Mouse (Mus musculus) Patski (cell line): ENCODE results near the gene Sox8. TPM values are rescaled to one million over a fixed set of nuclear protein-coding genes. Genes with fewer than 3 reads are reported as not detected.

ENCODE experiments used
- ATAC-seq: fragments of 100-300 bp; one replicate; pipeline ENCODE4 v1.8.0; 2021
- CTCF ChIA-PET: fragments of 350-600 bp; sonication (Branson Sonifier 250); formaldehyde crosslinking; loops from one replicate; lab custom pipeline; 2022; ENCODE audit warnings: inconsistent platforms; lab: Charles Lee
- POLR2A ChIA-PET: fragments of 350-600 bp; sonication (Branson Sonifier 250); formaldehyde crosslinking; loops from one replicate; lab custom pipeline; 2022; ENCODE audit warnings: antibody characterized with exemption, inconsistent platforms; lab: Charles Lee
- DNase-seq: peaks from one replicate; pipeline ENCODE4 v3.0.0-alpha.2; 2011; ENCODE audit warnings: low read depth, low spot score
- H3K27me3 ChIP-seq: fragments of 371-371 bp; one replicate; pipeline ENCODE4 v1.5.1; 2021
- CTCF ChIP-seq: fragments of 100-300 bp; IDR thresholded peaks from one replicate; pipeline ENCODE4 v1.5.1; 2021
- in situ Hi-C: fragments of 300-500 bp; cut with MboI; formaldehyde crosslinking; loops from 3 replicates; pipeline ENCODE4 v1.11.1; 2018; ENCODE audit warnings: low pct_unique_long_range_greater_than_20kb, mixed read lengths
- polyA plus RNA-seq: library from polyadenylated mRNA; unstranded; gene quantifications from one replicate; pipeline ENCODE4 v1.2.3, GENCODE M21; 2021

The Sox8 gene
- polyA plus RNA-seq: 16.7 TPM

GRCm38 (mm10) chr17:25570648-25571452 is at the start of gene Sox8:
Sox8 (minus strand) TSS chr17:25570686.
- H3K27me3 ChIP-seq: no peaks in the 10 kb centered on the region
- DNase-seq: no peak
- peak; percentile 19 for ATAC-seq
- ChIA-PET POLR2A (interaction anchor here (0.7 to 2.8 kb wide), 6 partner anchors 8 to 383 kb away, joined by 3 to 14 read pairs (median 4); partner anchors contain the start of genes Lmf1 and Unkl), CTCF (interaction anchor here (0.9 to 1.0 kb wide), 2 partner anchors 20 to 32 kb away, joined by 3 to 4 read pairs; no protein-coding TSS in a partner anchor)
- no peak for TF ChIP-seq CTCF
- in situ Hi-C loops: loop anchor here (5.0 kb wide), 1 partner anchor 126 kb away; no protein-coding TSS in a partner anchor

- no peaks in the 10 kb centered on the region for H3K27me3 ChIP-seq
- POLR2A ChIA-PET: no interaction called here
- ATAC-seq (no peak), DNase-seq (no peak)
- TF ChIP-seq CTCF: no peak
- in situ Hi-C loops: no loop called here
- CTCF ChIA-PET: no interaction called here
Measured at GRCm38 (mm10) chr17:25618508-25619056, 48.1 kb upstream of the Sox8 start.

- CTCF ChIA-PET: no interaction called here
- TF ChIP-seq CTCF: no peak
- POLR2A ChIA-PET: no interaction called here
- no peaks in the 10 kb centered on the region for H3K27me3 ChIP-seq
- DNase-seq (no peak), ATAC-seq (no peak)
- in situ Hi-C loops: no loop called here
Measured at GRCm38 (mm10) chr17:25614723-25615510, 44.4 kb upstream of the Sox8 start.

DNA sequence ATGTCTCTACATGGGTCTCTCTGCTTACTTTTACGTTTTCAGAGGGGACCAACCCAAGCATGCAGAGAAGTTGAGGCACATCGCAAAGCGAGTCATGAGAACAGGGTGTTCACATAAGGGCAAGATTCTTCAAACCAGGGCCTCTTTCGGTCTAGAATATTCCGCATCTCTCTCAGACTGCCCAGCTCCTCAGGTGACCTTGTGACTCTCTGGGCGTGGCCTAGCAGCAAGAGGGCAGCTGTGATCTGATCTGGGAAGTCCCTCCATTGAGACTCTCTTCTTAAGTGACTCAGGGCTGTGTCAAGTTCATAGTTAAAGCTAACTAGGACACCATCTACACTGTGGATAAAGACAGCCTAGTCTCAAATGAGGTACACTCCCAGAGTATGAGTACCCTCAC is 42.8 kb upstream of the Sox8 start:
- ATAC-seq (no peak), DNase-seq (no peak)
- POLR2A ChIA-PET: no interaction called here
- in situ Hi-C loops: no loop called here
- CTCF ChIA-PET: no interaction called here
- TF ChIP-seq CTCF: no peak
- no peaks in the 10 kb centered on the region for H3K27me3 ChIP-seq

DNA sequence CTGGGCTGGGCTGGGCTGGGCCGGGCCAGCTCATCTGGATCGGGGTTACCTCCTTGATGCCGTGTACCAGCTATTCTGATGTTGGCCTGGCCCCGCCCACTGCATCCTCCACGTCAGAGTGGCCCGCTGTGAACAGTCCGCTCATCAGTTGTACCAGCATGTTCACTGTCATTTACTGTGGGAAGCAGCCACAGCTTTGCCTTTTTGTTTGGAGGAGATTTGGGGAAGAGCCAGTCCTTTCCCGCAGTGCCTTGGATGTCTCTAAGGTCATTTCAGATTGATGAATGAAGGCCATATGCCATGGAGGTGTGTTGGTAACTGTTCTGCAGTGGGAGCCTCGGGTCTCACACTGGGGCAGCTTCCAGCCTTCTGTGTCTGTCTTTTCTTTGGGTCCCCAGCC is 42.1 kb upstream of the Sox8 start:
- DNase-seq (no peak), ATAC-seq (no peak)
- ChIA-PET POLR2A (no interaction called here), CTCF (no interaction called here)
- no peak for TF ChIP-seq CTCF
- in situ Hi-C loops: no loop called here
- H3K27me3 ChIP-seq: no peaks in the 10 kb centered on the region

- ChIA-PET POLR2A (no interaction called here), CTCF (no interaction called here)
- TF ChIP-seq CTCF: no peak
- H3K27me3 ChIP-seq: no peaks in the 10 kb centered on the region
- in situ Hi-C loops: no loop called here
- DNase-seq (no peak), ATAC-seq (no peak)
Measured at GRCm38 (mm10) chr17:25610151-25610550, 39.7 kb upstream of the Sox8 start.

- in situ Hi-C loops: no loop called here
- POLR2A ChIA-PET: no interaction called here
- CTCF ChIA-PET: no interaction called here
- DNase-seq: no peak
- TF ChIP-seq CTCF: no peak
- H3K27me3 ChIP-seq: no peaks in the 10 kb centered on the region
- no peak for ATAC-seq
Measured at GRCm38 (mm10) chr17:25609506-25609828, 39.0 kb upstream of the Sox8 start.

- TF ChIP-seq CTCF: no peak
- ATAC-seq: no peak
- DNase-seq: no peak
- in situ Hi-C loops: no loop called here
- POLR2A ChIA-PET: no interaction called here
- no peaks in the 10 kb centered on the region for H3K27me3 ChIP-seq
- CTCF ChIA-PET: no interaction called here
Measured at GRCm38 (mm10) chr17:25608821-25609505, 38.5 kb upstream of the Sox8 start.

DNA sequence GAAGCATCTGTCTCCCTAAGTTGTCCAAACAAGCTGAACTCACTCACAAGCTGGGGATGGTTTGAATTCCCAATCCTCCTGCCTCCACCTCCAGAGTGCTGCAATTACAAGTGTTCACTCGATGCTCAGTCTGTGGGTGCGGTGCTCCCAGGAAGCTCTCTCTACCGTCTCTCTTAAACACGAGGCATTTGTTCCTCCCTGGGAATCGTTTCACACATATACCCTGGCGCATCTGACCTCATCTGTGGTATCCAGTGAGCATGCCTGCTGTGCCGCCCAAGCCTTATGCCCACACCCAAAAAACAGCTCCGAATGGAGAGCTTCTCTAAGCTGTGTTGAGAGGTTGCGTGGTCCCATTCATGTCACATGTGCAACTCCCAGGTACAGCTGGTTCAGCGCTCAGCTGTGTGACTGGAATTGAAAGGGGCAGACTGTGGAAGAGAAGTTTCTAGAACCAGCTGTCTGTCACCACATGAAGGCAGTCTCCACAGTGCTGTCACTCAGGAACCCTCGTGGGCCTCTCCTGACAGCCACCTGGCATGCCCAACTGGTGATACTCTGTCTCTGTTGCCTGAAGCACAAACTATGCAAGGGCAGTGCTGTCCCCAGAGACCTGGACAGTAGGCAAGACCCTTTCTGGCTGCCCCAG is 37.8 kb upstream of the Sox8 start:
- no peak for TF ChIP-seq CTCF
- ChIA-PET CTCF (no interaction called here), POLR2A (interaction anchor here (0.7 kb wide), 2 partner anchors 17 to 52 kb away, joined by 5 to 10 read pairs; no protein-coding TSS in a partner anchor)
- in situ Hi-C loops: no loop called here
- ATAC-seq (no peak), DNase-seq (no peak)
- no peaks in the 10 kb centered on the region for H3K27me3 ChIP-seq

- TF ChIP-seq CTCF: no peak
- no peaks in the 10 kb centered on the region for H3K27me3 ChIP-seq
- in situ Hi-C loops: no loop called here
- DNase-seq (no peak), ATAC-seq (no peak)
- CTCF ChIA-PET: no interaction called here
- POLR2A ChIA-PET: interaction anchor here (1.3 kb wide), 1 partner anchor 11 kb away, joined by 4 read pairs; no protein-coding TSS in a partner anchor
Measured at GRCm38 (mm10) chr17:25604234-25604633, 33.7 kb upstream of the Sox8 start.
